Comparison of ENCODE assay signal across 8 mouse cellular contexts in the genomic region with DNA sequence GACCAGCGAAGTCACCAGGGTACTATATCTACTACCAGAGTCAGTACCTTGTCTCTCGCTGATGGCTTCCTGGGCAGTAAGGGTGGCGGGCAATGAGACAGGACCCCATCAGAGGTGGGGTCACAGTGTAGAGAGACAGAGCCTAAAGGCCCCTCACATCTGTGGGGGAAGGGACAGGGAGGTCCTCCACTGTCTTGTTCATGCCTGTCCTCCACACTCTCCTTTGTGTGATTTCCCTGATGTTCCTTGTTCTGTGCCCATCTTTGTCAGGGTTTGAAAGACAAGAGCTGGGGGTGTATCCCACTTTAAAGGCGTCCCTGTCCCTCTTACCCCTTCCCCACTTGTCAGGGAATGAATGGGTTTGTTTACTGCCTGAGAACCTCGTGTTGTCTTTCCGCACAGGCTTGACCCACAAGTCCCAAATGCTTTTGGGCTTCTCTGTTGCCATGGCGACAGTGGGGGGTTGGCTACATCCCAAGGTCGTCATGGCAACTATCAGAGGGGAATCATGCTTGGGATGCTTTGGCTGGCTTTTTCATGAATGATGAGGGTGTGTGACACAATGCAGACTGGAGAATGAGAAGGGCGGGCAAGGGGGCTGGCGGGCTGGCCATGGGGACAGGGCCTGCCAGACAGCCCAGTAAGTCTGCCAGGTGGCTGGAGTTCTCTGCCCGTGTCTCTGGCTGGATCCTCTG. TPM values are rescaled to one million over a fixed set of nuclear protein-coding genes. Genes with fewer than 3 reads are reported as not detected.
DNase-seq lines count a peak whose midpoint lies in the region; ATAC-seq lines count a peak whose summit lies in the region.

No protein-coding gene starts in this region.

- H3K4me1 ChIP-seq in embryonic facial prominence, embryonic 10.5 days: peaks cover 66% of the 10 kb centered on the region
- H3K4me1 ChIP-seq in midbrain, embryonic 14.5 days (ENCODE audit: control insufficient read depth, insufficient read depth, low read length): peaks cover 34% of the 10 kb centered on the region
- peaks cover 55% of the 10 kb centered on the region for H3K4me1 ChIP-seq in stomach, embryonic 15.5 days

- WGBS in embryonic facial prominence, embryonic 10.5 days: 36% methylated on average over 11 of the region's 11 CpGs
- WGBS in midbrain, embryonic 14.5 days: 11% methylated on average over 11 of the region's 11 CpGs
- WGBS in stomach, embryonic 15.5 days: 37% methylated on average over 11 of the region's 11 CpGs

- ATAC-seq in midbrain, embryonic 14.5 days (ENCODE audit: low FRiP score, low TSS enrichment): peak; percentile 91
- ATAC-seq in stomach, embryonic 15.5 days (ENCODE audit: insufficient read depth, low FRiP score, low read depth): no peak

- no peaks in the 10 kb centered on the region for H3K9me3 ChIP-seq in embryonic facial prominence, embryonic 10.5 days
- no peaks in the 10 kb centered on the region for H3K9me3 ChIP-seq in midbrain, embryonic 14.5 days (ENCODE audit: control insufficient read depth, low read length)
- no peaks in the 10 kb centered on the region for H3K9me3 ChIP-seq in stomach, embryonic 15.5 days

- peak overlapping the region; percentile 83 for H3K4me2 ChIP-seq in midbrain, embryonic 14.5 days (ENCODE audit: low read length)
- H3K4me2 ChIP-seq in stomach, embryonic 15.5 days: peak overlapping the region; percentile 49

- peak; percentile 93 for DNase-seq in adrenal gland, postnatal 14 days
- peak; percentile 75 for DNase-seq in embryonic facial prominence, embryonic 10.5 days (ENCODE audit: low spot score)
- DNase-seq in heart, adult 11 months: peak; percentile 99
- DNase-seq in kidney, adult 18-20 months: peak; percentile 91
- peak; percentile 65 to 71 for DNase-seq in left cerebral cortex, postnatal 36 days (ENCODE audit: low spot score in 2 of 2)
- DNase-seq in midbrain, embryonic 14.5 days: peak; percentile 97
- DNase-seq in thymus, postnatal 25 days: no peak

- no peaks in the 10 kb centered on the region; the same call in 1 of the 2 replicates for H3K27me3 ChIP-seq in embryonic facial prominence, embryonic 10.5 days (replicated peaks; ENCODE audit: low read depth, poor library complexity, severe bottlenecking)
- H3K27me3 ChIP-seq in midbrain, embryonic 14.5 days (ENCODE audit: control insufficient read depth, insufficient read depth, low read length): no peaks in the 10 kb centered on the region
- H3K27me3 ChIP-seq in stomach, embryonic 15.5 days (replicated peaks): no peaks in the 10 kb centered on the region

- H3K9ac ChIP-seq in midbrain, embryonic 14.5 days (replicated peaks; ENCODE audit: low read length): peak overlapping the region; percentile 55
- no peak overlapping the region for H3K9ac ChIP-seq in stomach, embryonic 15.5 days

- intact Hi-C loops in left cerebral cortex, postnatal 36 days (cut with DNase I): no loop called here

- H3K4me3 ChIP-seq in embryonic facial prominence, embryonic 10.5 days: peak overlapping the region; percentile 39
- peak overlapping the region; percentile 40 for H3K4me3 ChIP-seq in midbrain, embryonic 14.5 days (replicated peaks; ENCODE audit: low read depth, low read length)
- H3K4me3 ChIP-seq in stomach, embryonic 15.5 days (replicated peaks): peak overlapping the region; percentile 10

- peak overlapping the region; percentile 81 for H3K27ac ChIP-seq in embryonic facial prominence, embryonic 10.5 days (replicated peaks)
- H3K27ac ChIP-seq in midbrain, embryonic 14.5 days (replicated peaks; ENCODE audit: low read depth, low read length): peak overlapping the region; percentile 97
- peak overlapping the region; percentile 73 for H3K27ac ChIP-seq in stomach, embryonic 15.5 days

- peaks cover 31% of the 10 kb centered on the region for H3K36me3 ChIP-seq in embryonic facial prominence, embryonic 10.5 days (replicated peaks)
- peaks cover 25% of the 10 kb centered on the region for H3K36me3 ChIP-seq in midbrain, embryonic 14.5 days (ENCODE audit: control insufficient read depth, insufficient read depth, low read length)
- peaks cover 23% of the 10 kb centered on the region; the same call in 1 of the 2 replicates for H3K36me3 ChIP-seq in stomach, embryonic 15.5 days

RNA-seq across cellular contexts. Expression of gene Mafk, which starts 6.3 kb away (rescaled TPM):
- 25.1 and 29.8 TPM in 2 replicates for total RNA-seq in adrenal gland, postnatal 14 days (2021)
- polyA plus RNA-seq in embryonic facial prominence, embryonic 10.5 days (2016; fragmentation: Nextera tagmentation; extraction: Ambion mirVana): 9.2 and 10.5 TPM in 2 replicates
- 1 to 10 TPM; 8.2 to 8.8 TPM for total RNA-seq in left cerebral cortex, postnatal 36 days (2021)
- polyA plus RNA-seq in midbrain, embryonic 14.5 days (2014; fragmentation: Nextera tagmentation; extraction: Ambion mirVana): 9.2 and 10.3 TPM in 2 replicates
- 16.1 and 18.3 TPM in 2 replicates for polyA plus RNA-seq in stomach, embryonic 15.5 days (2015; fragmentation: Nextera tagmentation; extraction: Ambion mirVana)

RNA-seq across cellular contexts. Expression of gene Tmem184a, which starts 22.1 kb away (rescaled TPM):
- 0.56 and 0.89 TPM in 2 replicates for total RNA-seq in adrenal gland, postnatal 14 days (2021)
- polyA plus RNA-seq in embryonic facial prominence, embryonic 10.5 days (2016; fragmentation: Nextera tagmentation; extraction: Ambion mirVana): 3.5 and 4.3 TPM in 2 replicates
- under 1 TPM in 1 of 2 experiments, not detected in 1; 0.89 TPM for total RNA-seq in left cerebral cortex, postnatal 36 days (2021)
- 0.08 and 0.18 TPM in 2 replicates for polyA plus RNA-seq in midbrain, embryonic 14.5 days (2014; fragmentation: Nextera tagmentation; extraction: Ambion mirVana)
- polyA plus RNA-seq in stomach, embryonic 15.5 days (2015; fragmentation: Nextera tagmentation; extraction: Ambion mirVana): 27.8 and 32.3 TPM in 2 replicates

RNA-seq across cellular contexts. Expression of gene Ints1, which starts 22.1 kb away (rescaled TPM):
- 46.7 and 48.2 TPM in 2 replicates for total RNA-seq in adrenal gland, postnatal 14 days (2021)
- 42.6 and 44.4 TPM in 2 replicates for polyA plus RNA-seq in embryonic facial prominence, embryonic 10.5 days (2016; fragmentation: Nextera tagmentation; extraction: Ambion mirVana)
- 10 to 100 TPM; 95.5 to 96.2 TPM for total RNA-seq in left cerebral cortex, postnatal 36 days (2021)
- 39.0 and 44.7 TPM in 2 replicates for polyA plus RNA-seq in midbrain, embryonic 14.5 days (2014; fragmentation: Nextera tagmentation; extraction: Ambion mirVana)
- polyA plus RNA-seq in stomach, embryonic 15.5 days (2015; fragmentation: Nextera tagmentation; extraction: Ambion mirVana): 19.2 and 21.3 TPM in 2 replicates

RNA-seq across cellular contexts. Expression of gene Gm26938, which starts 28.6 kb away (rescaled TPM):
- not detected in 2 replicates for total RNA-seq in adrenal gland, postnatal 14 days (2021)
- polyA plus RNA-seq in embryonic facial prominence, embryonic 10.5 days (2016; fragmentation: Nextera tagmentation; extraction: Ambion mirVana): not detected in 2 replicates
- not detected for total RNA-seq in left cerebral cortex, postnatal 36 days (2021)
- 0.43 and 0.62 TPM in 2 replicates for polyA plus RNA-seq in midbrain, embryonic 14.5 days (2014; fragmentation: Nextera tagmentation; extraction: Ambion mirVana)
- polyA plus RNA-seq in stomach, embryonic 15.5 days (2015; fragmentation: Nextera tagmentation; extraction: Ambion mirVana): not detected in 2 replicates

RNA-seq across cellular contexts. Expression of gene Psmg3, which starts 29.1 kb away (rescaled TPM):
- 14.7 and 18.3 TPM in 2 replicates for total RNA-seq in adrenal gland, postnatal 14 days (2021)
- polyA plus RNA-seq in embryonic facial prominence, embryonic 10.5 days (2016; fragmentation: Nextera tagmentation; extraction: Ambion mirVana): 91.9 and 95.0 TPM in 2 replicates
- 10 to 100 TPM; 19.3 to 19.9 TPM for total RNA-seq in left cerebral cortex, postnatal 36 days (2021)
- 72.6 and 78.0 TPM in 2 replicates for polyA plus RNA-seq in midbrain, embryonic 14.5 days (2014; fragmentation: Nextera tagmentation; extraction: Ambion mirVana)
- polyA plus RNA-seq in stomach, embryonic 15.5 days (2015; fragmentation: Nextera tagmentation; extraction: Ambion mirVana): 73.5 and 74.9 TPM in 2 replicates
